In the genomic region with DNA sequence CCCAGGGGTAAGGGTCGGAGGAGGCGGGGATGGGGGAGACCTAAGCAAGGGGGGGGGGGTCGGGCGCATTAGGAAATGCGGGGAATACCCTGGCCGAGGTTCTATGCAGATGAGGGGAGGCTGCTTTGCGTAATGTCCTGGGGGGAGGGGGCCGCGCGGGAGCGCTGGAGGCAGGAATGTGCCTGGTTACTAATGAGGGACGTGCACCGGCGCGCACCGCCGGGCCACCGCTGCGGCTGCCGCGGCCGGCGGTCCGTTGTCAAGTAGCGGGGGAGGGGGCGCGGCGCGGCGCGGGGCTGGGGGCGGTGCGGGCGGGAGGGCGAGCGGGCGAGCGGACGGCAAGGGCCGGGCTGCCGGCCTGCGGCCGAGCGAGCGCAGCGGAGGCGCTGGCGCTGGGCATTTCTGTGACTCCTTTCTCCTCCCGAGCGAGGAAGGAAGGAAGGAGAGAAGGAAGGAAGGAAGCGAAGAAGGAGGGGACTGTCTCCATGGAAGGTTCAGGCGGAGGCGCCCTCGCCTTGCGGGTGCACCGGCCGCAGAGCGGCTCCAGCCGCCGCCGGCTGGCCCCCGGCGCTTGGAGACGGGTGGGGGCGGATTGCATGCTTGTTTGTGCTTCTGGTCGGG, we compare ENCODE assay signal across 8 mouse cellular contexts. TPM values are rescaled to one million over a fixed set of nuclear protein-coding genes. Genes with fewer than 3 reads are reported as not detected.
A peak's percentile ranks its signal among the peaks of the same experiment; 100 is the strongest.
DNase-seq lines count a peak whose midpoint lies in the region; ATAC-seq and TF ChIP-seq lines count a peak whose summit lies in the region.

No protein-coding gene starts in this region.

- 2% methylated on average over 45 of the region's 66 CpGs for WGBS in forebrain, embryonic 12.5 days
- 1% methylated on average over 54 of the region's 66 CpGs for WGBS in heart, postnatal 0 days
- under 1% methylated on average over 48 of the region's 66 CpGs for WGBS in liver, embryonic 16.5 days (ENCODE audit: insufficient replicate concordance)

- peak; percentile 70 for ATAC-seq in forebrain, embryonic 12.5 days (ENCODE audit: low FRiP score)
- ATAC-seq in heart, postnatal 0 days (ENCODE audit: insufficient read depth, low read depth) = peak; percentile 49
- peak; percentile 28 for ATAC-seq in liver, embryonic 16.5 days (ENCODE audit: low read depth)

- H3K36me3 ChIP-seq in forebrain, embryonic 12.5 days (replicated peaks) = no peaks in the 10 kb centered on the region
- no peaks in the 10 kb centered on the region for H3K36me3 ChIP-seq in heart, postnatal 0 days (replicated peaks; ENCODE audit: control insufficient read depth, insufficient read depth, low read length)
- H3K36me3 ChIP-seq in liver, embryonic 16.5 days (ENCODE audit: control insufficient read depth, insufficient read depth) = no peaks in the 10 kb centered on the region

- peaks cover 10% of the 10 kb centered on the region for H3K27me3 ChIP-seq in forebrain, embryonic 12.5 days
- H3K27me3 ChIP-seq in heart, postnatal 0 days (ENCODE audit: control insufficient read depth, insufficient read depth, low read length) = no peaks in the 10 kb centered on the region
- H3K27me3 ChIP-seq in liver, embryonic 16.5 days (ENCODE audit: control insufficient read depth, insufficient read depth, low read depth, low read length) = peaks cover 54% of the 10 kb centered on the region

- no peak for TF ChIP-seq CTCF in heart, postnatal 0 days (IDR thresholded peaks at IDR 0.05; ENCODE audit: low read depth)

- peak overlapping the region; percentile 84 for H3K9ac ChIP-seq in forebrain, embryonic 12.5 days
- H3K9ac ChIP-seq in heart, postnatal 0 days (replicated peaks; ENCODE audit: low read depth, low read length) = peak overlapping the region; percentile 95
- peak overlapping the region; percentile 57 for H3K9ac ChIP-seq in liver, embryonic 16.5 days (ENCODE audit: low read depth, low read length)

- peak overlapping the region; percentile 96 for H3K27ac ChIP-seq in forebrain, embryonic 12.5 days
- H3K27ac ChIP-seq in heart, postnatal 0 days (ENCODE audit: low read depth) = peak overlapping the region; percentile 100
- peak overlapping the region; percentile 59; the same call in 1 of the 2 replicates for H3K27ac ChIP-seq in liver, embryonic 16.5 days (ENCODE audit: low read length)

- peak overlapping the region; percentile 99 for H3K4me2 ChIP-seq in forebrain, embryonic 12.5 days
- H3K4me2 ChIP-seq in heart, postnatal 0 days (ENCODE audit: low read depth, low read length) = peak overlapping the region; percentile 99
- H3K4me2 ChIP-seq in liver, embryonic 16.5 days (ENCODE audit: low read depth, low read length) = peak overlapping the region; percentile 74

- H3K4me1 ChIP-seq in forebrain, embryonic 12.5 days = peaks cover 7% of the 10 kb centered on the region
- H3K4me1 ChIP-seq in heart, postnatal 0 days (ENCODE audit: control insufficient read depth, insufficient read depth) = 0 out of 2 replicates have a peak, but pooled peaks cover 4% of the 10 kb centered on the region
- H3K4me1 ChIP-seq in liver, embryonic 16.5 days (ENCODE audit: control insufficient read depth, low read depth, low read length) = no peaks in the 10 kb centered on the region; the same call in 1 of the 2 replicates

- peak overlapping the region; percentile 76 for H3K4me3 ChIP-seq in forebrain, embryonic 12.5 days (replicated peaks)
- peak overlapping the region; percentile 91 for H3K4me3 ChIP-seq in heart, postnatal 0 days (ENCODE audit: low read depth, low read length)
- H3K4me3 ChIP-seq in liver, embryonic 16.5 days (ENCODE audit: low read depth, low read length) = peak overlapping the region; percentile 65

- no peaks in the 10 kb centered on the region for H3K9me3 ChIP-seq in forebrain, embryonic 12.5 days
- H3K9me3 ChIP-seq in heart, postnatal 0 days (replicated peaks; ENCODE audit: control insufficient read depth, low read length) = no peaks in the 10 kb centered on the region
- H3K9me3 ChIP-seq in liver, embryonic 16.5 days (replicated peaks; ENCODE audit: control insufficient read depth, low read length) = no peaks in the 10 kb centered on the region

- no peak for TF ChIP-seq EP300 in heart, postnatal 0 days (IDR thresholded peaks at IDR 0.05; ENCODE audit: low read depth)

- DNase-seq in CD4-positive, CD25-positive, alpha-beta regulatory T cell, adult 2 months (ENCODE audit: low read depth, low spot score) = peak; percentile 89
- peak; percentile 84 to 91 for DNase-seq in adrenal gland, postnatal 36 days
- DNase-seq in heart, postnatal 0 days (ENCODE audit: low spot score) = peak; percentile 86
- peak; percentile 80 to 88 for DNase-seq in kidney, postnatal 36 days
- peak; percentile 38 for DNase-seq in ovary, postnatal 14 days (ENCODE audit: low spot score)
- DNase-seq in thymus, postnatal 4 days = peak; percentile 78

RNA-seq across cellular contexts. Expression of a gene that starts 1.1 kb away (rescaled TPM):
- 10 to 100 TPM; 33.7 to 35.1 TPM for total RNA-seq in adrenal gland, postnatal 36 days (2021)
- 4.5 and 5.2 TPM in 2 replicates for polyA plus RNA-seq in forebrain, embryonic 12.5 days (2016; fragmentation: Nextera tagmentation; extraction: Ambion mirVana)
- total RNA-seq in heart, postnatal 0 days (2014; rRNA removed; ENCODE audit: low replicate concordance) = 11.6 and 11.9 TPM in 2 replicates
- polyA plus RNA-seq in heart, postnatal 0 days (2015; fragmentation: Nextera tagmentation; extraction: Ambion mirVana) = 3.7 and 3.8 TPM in 2 replicates
- polyA plus RNA-seq in liver, embryonic 16.5 days (2015; fragmentation: Nextera tagmentation; extraction: Ambion mirVana) = 0.55 and 0.68 TPM in 2 replicates

Comparison
In these comparisons a context has a peak if more than half of its experiments do, and no peak if none do; other contexts are left out.
1. Peak in every context shown above with its lines: DNase-seq, ATAC-seq, H3K4me3 ChIP-seq and H3K27ac ChIP-seq.
2. DNase-seq: peak in every context shown above with its lines; median percentile 89 in CD4-positive, CD25-positive, alpha-beta regulatory T cell, adult 2 months; 88 in adrenal gland, postnatal 36 days; 86 in heart, postnatal 0 days; 84 in kidney, postnatal 36 days; 78 in thymus, postnatal 4 days; 38 in ovary, postnatal 14 days.